Mouse (Mus musculus): Measurements from ENCODE around the gene Wif1. TPM values are rescaled to one million over a fixed set of nuclear protein-coding genes. Genes with fewer than 3 reads are reported as not detected.

Gene Wif1
- polyA plus RNA-seq, 1 experiment from 2014 or later = 16.8 TPM

- no peak for ATAC-seq (replicated peaks; ENCODE audit: insufficient number of reproducible peaks, insufficient read depth, low FRiP score, low read depth)
- no peak overlapping the region for H3K4me3 ChIP-seq
- WGBS = 50% methylated on average over 20 of the region's 20 CpGs
- no peak overlapping the region for H3K9ac ChIP-seq
- no peaks in the 10 kb centered on the region for H3K9me3 ChIP-seq (replicated peaks)
- no peak overlapping the region for H3K27ac ChIP-seq
- no peaks in the 10 kb centered on the region for H3K36me3 ChIP-seq
- H3K4me2 ChIP-seq = peak overlapping the region; percentile 30; the same call in 1 of the 2 replicates
- H3K4me1 ChIP-seq (replicated peaks) = 0 out of 2 replicates have a peak, but pooled peaks cover 3% of the 10 kb centered on the region
- H3K27me3 ChIP-seq = no peaks in the 10 kb centered on the region
Measured at GRCm38 (mm10) chr10:121129000-121129925, 95.5 kb downstream of the Wif1 start.

Other genes with a start within 250 kb of the Wif1 start
- gene Msrb3, start 134.9 kb upstream of the Wif1 start, polyA plus RNA-seq (2015; fragmentation: Nextera tagmentation; extraction: Ambion mirVana) = 35.4 and 35.5 TPM in 2 replicates
- 1.8 and 2.2 TPM in 2 replicates for gene Lemd3, start 54.6 kb upstream of the Wif1 start, polyA plus RNA-seq (2015; fragmentation: Nextera tagmentation; extraction: Ambion mirVana)